Mouse (Mus musculus): ENCODE measurements around the gene Sc5d. TPM values are rescaled to one million over a fixed set of nuclear protein-coding genes. Genes with fewer than 3 reads are reported as not detected.

The Sc5d gene
- 24.1 and 24.7 TPM in 2 replicates for total RNA-seq (2017)

GRCm38 (mm10) chr9:42264145-42264544, at the start of gene Sc5d:
Gene Sc5d, minus strand, starts transcription at chr9:42264256.
- ATAC-seq (replicated peaks in 1 of 2; ENCODE audit: insufficient read depth in 1 of 2, low FRiP score in 2 of 2, low TSS enrichment in 1 of 2, low read depth in 1 of 2, poor library complexity in 2 of 2, severe bottlenecking in 2 of 2): peak; percentile 97 to 98

- no peak for ATAC-seq (replicated peaks in 1 of 2; ENCODE audit: insufficient read depth in 1 of 2, low FRiP score in 2 of 2, low TSS enrichment in 1 of 2, low read depth in 1 of 2, poor library complexity in 2 of 2, severe bottlenecking in 2 of 2)
These were observed 47.3 kb upstream of the Sc5d start for GRCm38 (mm10) chr9:42311311-42311710.

- no peak for ATAC-seq (replicated peaks in 1 of 2; ENCODE audit: insufficient read depth in 1 of 2, low FRiP score in 2 of 2, low TSS enrichment in 1 of 2, low read depth in 1 of 2, poor library complexity in 2 of 2, severe bottlenecking in 2 of 2)
These were observed 39.8 kb upstream of the Sc5d start for GRCm38 (mm10) chr9:42303894-42304293.

- ATAC-seq (replicated peaks in 1 of 2; ENCODE audit: insufficient read depth in 1 of 2, low FRiP score in 2 of 2, low TSS enrichment in 1 of 2, low read depth in 1 of 2, poor library complexity in 2 of 2, severe bottlenecking in 2 of 2): no peak
These were observed 37.1 kb upstream of the Sc5d start for GRCm38 (mm10) chr9:42301082-42301633.

- no peak; a peak in 1 of 4 replicates for ATAC-seq (replicated peaks in 1 of 2; ENCODE audit: insufficient read depth in 1 of 2, low FRiP score in 2 of 2, low TSS enrichment in 1 of 2, low read depth in 1 of 2, poor library complexity in 2 of 2, severe bottlenecking in 2 of 2)
These were observed 32.4 kb upstream of the Sc5d start for GRCm38 (mm10) chr9:42296297-42296922.

- no peak for ATAC-seq (replicated peaks in 1 of 2; ENCODE audit: insufficient read depth in 1 of 2, low FRiP score in 2 of 2, low TSS enrichment in 1 of 2, low read depth in 1 of 2, poor library complexity in 2 of 2, severe bottlenecking in 2 of 2)
These were observed 30.1 kb upstream of the Sc5d start for GRCm38 (mm10) chr9:42294131-42294530.

GRCm38 (mm10) chr9:42293596-42293995, 29.5 kb upstream of the Sc5d start:
- ATAC-seq (replicated peaks in 1 of 2; ENCODE audit: insufficient read depth in 1 of 2, low FRiP score in 2 of 2, low TSS enrichment in 1 of 2, low read depth in 1 of 2, poor library complexity in 2 of 2, severe bottlenecking in 2 of 2): no peak

GRCm38 (mm10) chr9:42293051-42293450, 29.0 kb upstream of the Sc5d start:
- ATAC-seq (replicated peaks in 1 of 2; ENCODE audit: insufficient read depth in 1 of 2, low FRiP score in 2 of 2, low TSS enrichment in 1 of 2, low read depth in 1 of 2, poor library complexity in 2 of 2, severe bottlenecking in 2 of 2): no peak

- no peak for ATAC-seq (replicated peaks in 1 of 2; ENCODE audit: insufficient read depth in 1 of 2, low FRiP score in 2 of 2, low TSS enrichment in 1 of 2, low read depth in 1 of 2, poor library complexity in 2 of 2, severe bottlenecking in 2 of 2)
These were observed 15.6 kb upstream of the Sc5d start for GRCm38 (mm10) chr9:42279676-42280075.

GRCm38 (mm10) chr9:42278046-42278445, 14.0 kb upstream of the Sc5d start:
- ATAC-seq (replicated peaks in 1 of 2; ENCODE audit: insufficient read depth in 1 of 2, low FRiP score in 2 of 2, low TSS enrichment in 1 of 2, low read depth in 1 of 2, poor library complexity in 2 of 2, severe bottlenecking in 2 of 2): no peak

GRCm38 (mm10) chr9:42277606-42278005, 13.6 kb upstream of the Sc5d start:
- no peak for ATAC-seq (replicated peaks in 1 of 2; ENCODE audit: insufficient read depth in 1 of 2, low FRiP score in 2 of 2, low TSS enrichment in 1 of 2, low read depth in 1 of 2, poor library complexity in 2 of 2, severe bottlenecking in 2 of 2)

GRCm38 (mm10) chr9:42277162-42277561, 13.1 kb upstream of the Sc5d start:
- no peak for ATAC-seq (replicated peaks in 1 of 2; ENCODE audit: insufficient read depth in 1 of 2, low FRiP score in 2 of 2, low TSS enrichment in 1 of 2, low read depth in 1 of 2, poor library complexity in 2 of 2, severe bottlenecking in 2 of 2)

- no peak for ATAC-seq (replicated peaks in 1 of 2; ENCODE audit: insufficient read depth in 1 of 2, low FRiP score in 2 of 2, low TSS enrichment in 1 of 2, low read depth in 1 of 2, poor library complexity in 2 of 2, severe bottlenecking in 2 of 2)
These were observed 11.7 kb upstream of the Sc5d start for GRCm38 (mm10) chr9:42275761-42276145.

- no peak for ATAC-seq (replicated peaks in 1 of 2; ENCODE audit: insufficient read depth in 1 of 2, low FRiP score in 2 of 2, low TSS enrichment in 1 of 2, low read depth in 1 of 2, poor library complexity in 2 of 2, severe bottlenecking in 2 of 2)
These were observed 11.1 kb upstream of the Sc5d start for GRCm38 (mm10) chr9:42275027-42275760.

GRCm38 (mm10) chr9:42273682-42274296, 9.7 kb upstream of the Sc5d start:
- ATAC-seq (replicated peaks in 1 of 2; ENCODE audit: insufficient read depth in 1 of 2, low FRiP score in 2 of 2, low TSS enrichment in 1 of 2, low read depth in 1 of 2, poor library complexity in 2 of 2, severe bottlenecking in 2 of 2): no peak

GRCm38 (mm10) chr9:42273174-42273573, 9.1 kb upstream of the Sc5d start:
- ATAC-seq (replicated peaks in 1 of 2; ENCODE audit: insufficient read depth in 1 of 2, low FRiP score in 2 of 2, low TSS enrichment in 1 of 2, low read depth in 1 of 2, poor library complexity in 2 of 2, severe bottlenecking in 2 of 2): no peak

GRCm38 (mm10) chr9:42272690-42273089, 8.6 kb upstream of the Sc5d start:
- ATAC-seq (replicated peaks in 1 of 2; ENCODE audit: insufficient read depth in 1 of 2, low FRiP score in 2 of 2, low TSS enrichment in 1 of 2, low read depth in 1 of 2, poor library complexity in 2 of 2, severe bottlenecking in 2 of 2): no peak

- no peak for ATAC-seq (replicated peaks in 1 of 2; ENCODE audit: insufficient read depth in 1 of 2, low FRiP score in 2 of 2, low TSS enrichment in 1 of 2, low read depth in 1 of 2, poor library complexity in 2 of 2, severe bottlenecking in 2 of 2)
These were observed 7.4 kb upstream of the Sc5d start for GRCm38 (mm10) chr9:42271456-42271855.

All from hematopoietic stem cell, adult 5-6 weeks (primary cell).